Mouse (Mus musculus) bone marrow, adult 2 months (tissue): ENCODE measurements around the gene Sbno2.

Experiments used
- CTCF ChIP-seq: fragments of 200-500 bp; IDR thresholded peaks from 2 replicates; pipeline ENCODE4 v1.5.1; 2011; ENCODE audit warnings: low read length, control low read depth; ENCODE audit not compliant: control insufficient read depth, insufficient read depth
- POLR2A ChIP-seq: fragments of 200-500 bp; IDR thresholded peaks from 2 replicates; pipeline ENCODE4 v1.6.1; 2011; ENCODE audit warnings: low read depth, mild to moderate bottlenecking, control low read depth, low read length, borderline replicate concordance; ENCODE audit not compliant: control insufficient read depth

- TF ChIP-seq CTCF, result no peak
- no peak for TF ChIP-seq POLR2A
Measured at GRCm38 (mm10) chr10:80069948-80070450, 35.4 kb downstream of the Sbno2 start.
